Mouse (Mus musculus): ENCODE measurements at regions not wholly inside any gene's neighbourhood (a gene's known extent, or its start where the extent isn't known, plus 50 kb on each side); places are given as distances from the start of the nearest gene placed in this dataset.
A peak's percentile ranks its signal among the peaks of the same experiment; 100 is the strongest.

- peaks cover 7% of the 10 kb centered on the region; the same call in 1 of the 2 replicates for H3K4me1 ChIP-seq (ENCODE audit: insufficient read depth, low read length)
- WGBS = 9% methylated on average over 8 of the region's 8 CpGs
- TF ChIP-seq CTCF (IDR thresholded peaks at IDR 0.05; ENCODE audit: low read depth) = peak; percentile 22; the same call in 1 of the 2 replicates
- no peaks in the 10 kb centered on the region for H3K27me3 ChIP-seq (ENCODE audit: insufficient read depth, low read length)
- H3K36me3 ChIP-seq (ENCODE audit: insufficient read depth, low read length) = no peaks in the 10 kb centered on the region
- DNase-seq (ENCODE audit: low spot score) (no peak), ATAC-seq (peak; percentile 38; the same call in 1 of the 2 replicates)
- no peak overlapping the region for H3K9ac ChIP-seq (replicated peaks; ENCODE audit: low read length)
- H3K9me3 ChIP-seq (ENCODE audit: low read length) = no peaks in the 10 kb centered on the region
- peak overlapping the region; percentile 23; the same call in 1 of the 2 replicates for H3K4me2 ChIP-seq (ENCODE audit: low read depth, low read length)
- H3K27ac ChIP-seq = no peak overlapping the region
- H3K4me3 ChIP-seq (ENCODE audit: low read length) = no peak overlapping the region
Observed at GRCm38 (mm10) chr5:106344308-106344707, 113.7 kb downstream of the Barhl2 start.

- H3K9me3 ChIP-seq (ENCODE audit: low read length) = no peaks in the 10 kb centered on the region
- no peak overlapping the region for H3K4me3 ChIP-seq (ENCODE audit: low read length)
- peaks cover 7% of the 10 kb centered on the region; the same call in 1 of the 2 replicates for H3K4me1 ChIP-seq (ENCODE audit: insufficient read depth, low read length)
- 41% methylated on average over 6 of the region's 6 CpGs for WGBS
- TF ChIP-seq CTCF (IDR thresholded peaks at IDR 0.05; ENCODE audit: low read depth) = no peak
- H3K27me3 ChIP-seq (ENCODE audit: insufficient read depth, low read length) = no peaks in the 10 kb centered on the region
- H3K36me3 ChIP-seq (ENCODE audit: insufficient read depth, low read length) = no peaks in the 10 kb centered on the region
- DNase-seq (ENCODE audit: low spot score) (no peak), ATAC-seq (no peak)
- no peak overlapping the region for H3K4me2 ChIP-seq (ENCODE audit: low read depth, low read length)
- no peak overlapping the region for H3K27ac ChIP-seq
- H3K9ac ChIP-seq (replicated peaks; ENCODE audit: low read length) = no peak overlapping the region
Observed at GRCm38 (mm10) chr5:106343601-106344000, 114.4 kb downstream of the Barhl2 start.

- H3K9me3 ChIP-seq (ENCODE audit: low read length) = no peaks in the 10 kb centered on the region
- 72% methylated on average over 12 of the region's 12 CpGs for WGBS
- no peak for DNase-seq (ENCODE audit: low spot score)
- H3K36me3 ChIP-seq (ENCODE audit: insufficient read depth, low read length) = no peaks in the 10 kb centered on the region
- H3K4me2 ChIP-seq (ENCODE audit: low read depth, low read length) = no peak overlapping the region
- no peak overlapping the region for H3K9ac ChIP-seq (replicated peaks; ENCODE audit: low read length)
- no peak overlapping the region for H3K4me3 ChIP-seq (ENCODE audit: low read length)
- H3K27ac ChIP-seq = no peak overlapping the region
- TF ChIP-seq CTCF (IDR thresholded peaks at IDR 0.05; ENCODE audit: low read depth) = no peak
- no peaks in the 10 kb centered on the region for H3K27me3 ChIP-seq (ENCODE audit: insufficient read depth, low read length)
- ATAC-seq = no peak
- H3K4me1 ChIP-seq (ENCODE audit: insufficient read depth, low read length) = peaks cover 7% of the 10 kb centered on the region; the same call in 1 of the 2 replicates
Observed at GRCm38 (mm10) chr5:106341361-106341760, 116.6 kb downstream of the Barhl2 start.

GRCm38 (mm10) chr5:106335639-106336038, 122.3 kb downstream of the Barhl2 start:
- no peaks in the 10 kb centered on the region for H3K9me3 ChIP-seq (ENCODE audit: low read length)
- no peak overlapping the region for H3K4me2 ChIP-seq (ENCODE audit: low read depth, low read length)
- ATAC-seq (no peak), DNase-seq (ENCODE audit: low spot score) (no peak)
- TF ChIP-seq CTCF (IDR thresholded peaks at IDR 0.05; ENCODE audit: low read depth) = no peak
- H3K4me3 ChIP-seq (ENCODE audit: low read length) = no peak overlapping the region
- no peaks in the 10 kb centered on the region for H3K36me3 ChIP-seq (ENCODE audit: insufficient read depth, low read length)
- 81% methylated on average over 11 of the region's 11 CpGs for WGBS
- no peaks in the 10 kb centered on the region for H3K4me1 ChIP-seq (ENCODE audit: insufficient read depth, low read length)
- H3K27ac ChIP-seq = no peak overlapping the region
- no peak overlapping the region for H3K9ac ChIP-seq (replicated peaks; ENCODE audit: low read length)
- no peaks in the 10 kb centered on the region for H3K27me3 ChIP-seq (ENCODE audit: insufficient read depth, low read length)

GRCm38 (mm10) chr5:106327592-106328150, 130.3 kb downstream of the Barhl2 start:
- DNase-seq (ENCODE audit: low spot score) = no peak

GRCm38 (mm10) chr5:106322574-106323215, 135.3 kb downstream of the Barhl2 start:
- DNase-seq (ENCODE audit: low spot score) (no peak), ATAC-seq (no peak)
- 26% methylated on average over 18 of the region's 18 CpGs for WGBS
- H3K27ac ChIP-seq = no peak overlapping the region
- H3K4me1 ChIP-seq (ENCODE audit: insufficient read depth, low read length) = no peaks in the 10 kb centered on the region
- H3K9me3 ChIP-seq (ENCODE audit: low read length) = no peaks in the 10 kb centered on the region
- H3K4me3 ChIP-seq (ENCODE audit: low read length) = no peak overlapping the region
- H3K36me3 ChIP-seq (ENCODE audit: insufficient read depth, low read length) = no peaks in the 10 kb centered on the region
- no peaks in the 10 kb centered on the region; the same call in 1 of the 2 replicates for H3K27me3 ChIP-seq (ENCODE audit: insufficient read depth, low read length)
- no peak overlapping the region for H3K9ac ChIP-seq (replicated peaks; ENCODE audit: low read length)
- no peak for TF ChIP-seq CTCF (IDR thresholded peaks at IDR 0.05; ENCODE audit: low read depth)
- no peak overlapping the region for H3K4me2 ChIP-seq (ENCODE audit: low read depth, low read length)

More at GRCm38 (mm10) chr5:106327592-106328150, 130.3 kb downstream of the Barhl2 start:
- 49% methylated on average over 9 of the region's 9 CpGs for WGBS
- H3K4me1 ChIP-seq (ENCODE audit: insufficient read depth, low read length) = no peaks in the 10 kb centered on the region
- H3K36me3 ChIP-seq (ENCODE audit: insufficient read depth, low read length) = no peaks in the 10 kb centered on the region
- no peak for TF ChIP-seq CTCF (IDR thresholded peaks at IDR 0.05; ENCODE audit: low read depth)
- 0 out of 2 replicates have a peak, but pooled peaks have one; percentile 24 for ATAC-seq
- no peaks in the 10 kb centered on the region for H3K27me3 ChIP-seq (ENCODE audit: insufficient read depth, low read length)
- H3K9me3 ChIP-seq (ENCODE audit: low read length) = no peaks in the 10 kb centered on the region
- no peak overlapping the region for H3K4me2 ChIP-seq (ENCODE audit: low read depth, low read length)
- no peak overlapping the region for H3K4me3 ChIP-seq (ENCODE audit: low read length)
- H3K27ac ChIP-seq = no peak overlapping the region
- no peak overlapping the region for H3K9ac ChIP-seq (replicated peaks; ENCODE audit: low read length)

- no peaks in the 10 kb centered on the region for H3K9me3 ChIP-seq (ENCODE audit: low read length)
- H3K4me1 ChIP-seq (ENCODE audit: insufficient read depth, low read length) = no peaks in the 10 kb centered on the region
- H3K4me3 ChIP-seq (ENCODE audit: low read length) = no peak overlapping the region
- ATAC-seq (no peak), DNase-seq (ENCODE audit: low spot score) (no peak)
- WGBS = 40% methylated on average over 5 of the region's 5 CpGs
- H3K9ac ChIP-seq (replicated peaks; ENCODE audit: low read length) = no peak overlapping the region
- H3K27me3 ChIP-seq (ENCODE audit: insufficient read depth, low read length) = no peaks in the 10 kb centered on the region; the same call in 1 of the 2 replicates
- no peak overlapping the region for H3K27ac ChIP-seq
- H3K4me2 ChIP-seq (ENCODE audit: low read depth, low read length) = no peak overlapping the region
- H3K36me3 ChIP-seq (ENCODE audit: insufficient read depth, low read length) = no peaks in the 10 kb centered on the region
- no peak for TF ChIP-seq CTCF (IDR thresholded peaks at IDR 0.05; ENCODE audit: low read depth)
Observed at GRCm38 (mm10) chr5:106321426-106321825, 136.5 kb downstream of the Barhl2 start.
